Mouse (Mus musculus) stomach, embryonic 15.5 days (tissue): ENCODE measurements around the gene Ikbkg. TPM values are rescaled to one million over a fixed set of nuclear protein-coding genes. Genes with fewer than 3 reads are reported as not detected.
"Not testable (repeated sequence)": the region's sequence is repeated elsewhere in the genome, so short reads cannot be mapped to it uniquely, and the experiment has no call there.

Experiments
- ATAC-seq: fragments of 200-750 bp; cut with Nextera tagmentation; 2 replicates; pipeline ENCODE4 v1.8.0; 2017; ENCODE audit warnings: low read depth, moderate number of reproducible peaks, moderate TSS enrichment; ENCODE audit not compliant: insufficient read depth, low FRiP score
- H3K27ac ChIP-seq: fragments of 300-500 bp; sonication (generic); 2 replicates; pipeline ENCODE4 v1.5.1; 2015; ENCODE audit warnings: mild to moderate bottlenecking, inconsistent platforms
- H3K27me3 ChIP-seq: fragments of 300-500 bp; sonication (generic); replicated peaks from 2 replicates; pipeline ENCODE4 v1.6.1; 2015; ENCODE audit warnings: inconsistent platforms
- H3K36me3 ChIP-seq: fragments of 300-500 bp; sonication (generic); 2 replicates; pipeline ENCODE4 v1.6.1; 2015; ENCODE audit warnings: inconsistent platforms
- H3K4me1 ChIP-seq: fragments of 300-500 bp; sonication (generic); 2 replicates; pipeline ENCODE4 v1.6.1; 2015; ENCODE audit warnings: inconsistent platforms
- H3K4me2 ChIP-seq: fragments of 300-500 bp; sonication (generic); 2 replicates; pipeline ENCODE4 v1.6.1; 2015; ENCODE audit warnings: mild to moderate bottlenecking, inconsistent platforms
- H3K4me3 ChIP-seq: fragments of 300-500 bp; sonication (generic); replicated peaks from 2 replicates; pipeline ENCODE4 v1.5.1; 2015; ENCODE audit warnings: inconsistent platforms
- H3K9ac ChIP-seq: fragments of 300-500 bp; sonication (generic); 2 replicates; pipeline ENCODE4 v1.6.1; 2015; ENCODE audit warnings: inconsistent platforms
- H3K9me3 ChIP-seq: fragments of 300-500 bp; sonication (generic); 2 replicates; pipeline ENCODE4 v1.6.1; 2016; ENCODE audit warnings: inconsistent platforms
- WGBS: fragments of 180-500 bp; shearing (Covaris S2); methylation state at CpG from one replicate; pipeline ENCODE4 v1.1.7; 2015; 5-methylcytosine and 5-hydroxymethylcytosine counted together
- polyA plus RNA-seq: library from polyadenylated mRNA; unstranded; fragments of >200 nt; fragmentation: Nextera tagmentation; extraction: Ambion mirVana; gene quantifications from 2 replicates; pipeline ENCODE4 v1.2.1, GENCODE M21; 2015

Gene Ikbkg
- polyA plus RNA-seq: 19.9 and 20.1 TPM in 2 replicates

- H3K4me1 ChIP-seq: no peaks in the 10 kb centered on the region
- peak within 1 kb of the TSS; percentile 90 for H3K27ac ChIP-seq
- H3K27me3 ChIP-seq: no peaks in the 10 kb centered on the region
- no peaks in the 10 kb centered on the region for H3K36me3 ChIP-seq
- peak; percentile 100 for ATAC-seq
- peak within 1 kb of the TSS; percentile 51 for H3K4me3 ChIP-seq
- WGBS: 21% methylated on average over 30 of the region's 30 CpGs
- peak within 1 kb of the TSS; percentile 35 for H3K9ac ChIP-seq
- peak within 1 kb of the TSS; percentile 57 for H3K4me2 ChIP-seq
- H3K9me3 ChIP-seq: no peaks in the 10 kb centered on the region
These were observed at the start of gene Ikbkg, which contains the start of gene Fam3a for GRCm38 (mm10) chrX:74392535-74393443. TSS of gene Ikbkg (plus strand) at chrX:74393290. TSS of gene Fam3a (minus strand) at chrX:74393272.

GRCm38 (mm10) chrX:74352645-74353466 is 40.2 kb upstream of the Ikbkg start:
- H3K4me2 ChIP-seq: peak overlapping the region; percentile 56
- no peak; the same call in 1 of the 2 replicates for ATAC-seq
- H3K9ac ChIP-seq: peak overlapping the region; percentile 25; the same call in 1 of the 2 replicates
- H3K9me3 ChIP-seq: no peaks in the 10 kb centered on the region
- WGBS: 26% methylated on average over 13 of the region's 13 CpGs
- H3K4me3 ChIP-seq: peak overlapping the region; percentile 45
- H3K36me3 ChIP-seq: no peaks in the 10 kb centered on the region
- no peaks in the 10 kb centered on the region for H3K27me3 ChIP-seq
- no peaks in the 10 kb centered on the region for H3K4me1 ChIP-seq
- H3K27ac ChIP-seq: peak overlapping the region; percentile 26; the same call in 1 of the 2 replicates

GRCm38 (mm10) chrX:74353467-74353770 is 39.7 kb upstream of the Ikbkg start, which contains the start of gene Lage3:
TSS of gene Lage3 (minus strand) at chrX:74353618.
- peak within 1 kb of the TSS; percentile 26; the same call in 1 of the 2 replicates for H3K27ac ChIP-seq

GRCm38 (mm10) chrX:74357069-74357468 is 36.0 kb upstream of the Ikbkg start:
- not testable (repeated sequence) for H3K4me1 ChIP-seq, H3K27me3 ChIP-seq, H3K4me3 ChIP-seq, H3K9ac ChIP-seq, ATAC-seq, H3K4me2 ChIP-seq, H3K9me3 ChIP-seq, H3K27ac ChIP-seq, H3K36me3 ChIP-seq
- 89% methylated on average over 3 of the region's 3 CpGs for WGBS

More at GRCm38 (mm10) chrX:74353467-74353770, 39.7 kb upstream of the Ikbkg start, which contains the start of gene Lage3:
- peak; percentile 82 for ATAC-seq
- no peaks in the 10 kb centered on the region for H3K27me3 ChIP-seq
- H3K4me3 ChIP-seq: peak within 1 kb of the TSS; percentile 45
- H3K9me3 ChIP-seq: no peaks in the 10 kb centered on the region
- peak within 1 kb of the TSS; percentile 56 for H3K4me2 ChIP-seq
- WGBS: 9% methylated on average over 13 of the region's 22 CpGs
- peak within 1 kb of the TSS; percentile 25; the same call in 1 of the 2 replicates for H3K9ac ChIP-seq
- no peaks in the 10 kb centered on the region for H3K36me3 ChIP-seq
- no peaks in the 10 kb centered on the region for H3K4me1 ChIP-seq

- Histone ChIP-seq H3K36me3 (no peaks in the 10 kb centered on the region), H3K4me2 (0 out of 2 replicates have a peak overlapping the region, but pooled peaks have one; percentile 16), H3K4me3 (no peak overlapping the region), H3K27ac (no peak overlapping the region), H3K9ac (no peak overlapping the region), H3K27me3 (no peaks in the 10 kb centered on the region), H3K9me3 (no peaks in the 10 kb centered on the region), H3K4me1 (no peaks in the 10 kb centered on the region)
- 44% methylated on average over 11 of the region's 11 CpGs for WGBS
- no peak for ATAC-seq
These were observed 33.9 kb upstream of the Ikbkg start for GRCm38 (mm10) chrX:74359171-74359570.

- Histone ChIP-seq H3K4me3 (peak overlapping the region; percentile 58), H3K27ac (no peak overlapping the region), H3K4me2 (peak overlapping the region; percentile 58), H3K27me3 (no peaks in the 10 kb centered on the region), H3K9me3 (no peaks in the 10 kb centered on the region), H3K9ac (peak overlapping the region; percentile 56), H3K4me1 (no peaks in the 10 kb centered on the region), H3K36me3 (no peaks in the 10 kb centered on the region)
- ATAC-seq: no peak
- 58% methylated on average over 10 of the region's 10 CpGs for WGBS
These were observed 25.6 kb upstream of the Ikbkg start for GRCm38 (mm10) chrX:74367512-74367911.

- Histone ChIP-seq H3K36me3 (no peaks in the 10 kb centered on the region), H3K4me1 (no peaks in the 10 kb centered on the region), H3K4me3 (peak overlapping the region; percentile 58), H3K27ac (peak overlapping the region; percentile 76), H3K27me3 (no peaks in the 10 kb centered on the region), H3K4me2 (peak overlapping the region; percentile 58), H3K9ac (peak overlapping the region; percentile 56), H3K9me3 (no peaks in the 10 kb centered on the region)
- 23% methylated on average over 48 of the region's 49 CpGs for WGBS
- ATAC-seq: peak; percentile 85
These were observed 24.7 kb upstream of the Ikbkg start for GRCm38 (mm10) chrX:74368209-74368909.

- Histone ChIP-seq H3K4me1 (no peaks in the 10 kb centered on the region), H3K4me3 (peak within 1 kb of the TSS; percentile 51), H3K36me3 (no peaks in the 10 kb centered on the region), H3K27me3 (no peaks in the 10 kb centered on the region), H3K4me2 (peak within 1 kb of the TSS; percentile 61), H3K27ac (no peak within 1 kb of the TSS), H3K9ac (0 out of 2 replicates have a peak within 1 kb of the TSS, but pooled peaks have one; percentile 29), H3K9me3 (no peaks in the 10 kb centered on the region)
- 22% methylated on average over 32 of the region's 32 CpGs for WGBS
- ATAC-seq: peak; percentile 89
These were observed 20.1 kb upstream of the Ikbkg start, which contains the start of the genes Ubl4a and Slc10a3 for GRCm38 (mm10) chrX:74372888-74373549. TSS of gene Ubl4a (minus strand) at chrX:74373218. TSS of gene Slc10a3 (minus strand) at chrX:74373349.

- Histone ChIP-seq H3K27me3 (no peaks in the 10 kb centered on the region), H3K4me2 (no peak overlapping the region), H3K9ac (no peak overlapping the region), H3K4me3 (no peak overlapping the region), H3K36me3 (no peaks in the 10 kb centered on the region; the same call in 1 of the 2 replicates), H3K27ac (no peak overlapping the region), H3K4me1 (no peaks in the 10 kb centered on the region), H3K9me3 (no peaks in the 10 kb centered on the region)
- ATAC-seq: no peak; the same call in 1 of the 2 replicates
- 79% methylated on average over 2 of the region's 2 CpGs for WGBS
These were observed 8.6 kb upstream of the Ikbkg start for GRCm38 (mm10) chrX:74384451-74384850.

- no peaks in the 10 kb centered on the region for H3K4me1 ChIP-seq
- no peak overlapping the region for H3K4me3 ChIP-seq
- no peaks in the 10 kb centered on the region for H3K9me3 ChIP-seq
- no peak overlapping the region for H3K27ac ChIP-seq
- H3K27me3 ChIP-seq: no peaks in the 10 kb centered on the region
- no peak for ATAC-seq
- H3K36me3 ChIP-seq: no peaks in the 10 kb centered on the region; the same call in 1 of the 2 replicates
- H3K4me2 ChIP-seq: no peak overlapping the region
- no peak overlapping the region for H3K9ac ChIP-seq
These were observed 4.9 kb upstream of the Ikbkg start for GRCm38 (mm10) chrX:74388153-74388552.

- no peak overlapping the region for H3K4me3 ChIP-seq
- no peaks in the 10 kb centered on the region for H3K4me1 ChIP-seq
- WGBS: 67% methylated on average over 3 of the region's 3 CpGs
- no peak overlapping the region for H3K9ac ChIP-seq
- no peak overlapping the region for H3K27ac ChIP-seq
- H3K36me3 ChIP-seq: no peaks in the 10 kb centered on the region
- no peak for ATAC-seq
- H3K27me3 ChIP-seq: no peaks in the 10 kb centered on the region
- H3K9me3 ChIP-seq: no peaks in the 10 kb centered on the region
- H3K4me2 ChIP-seq: no peak overlapping the region
These were observed 7.0 kb downstream of the Ikbkg start for GRCm38 (mm10) chrX:74400136-74400535.
